Mouse (Mus musculus) liver, postnatal 0 days (tissue): ENCODE data around the gene Eif2b3. TPM values are rescaled to one million over a fixed set of nuclear protein-coding genes. Genes with fewer than 3 reads are reported as not detected.

Experiments used
- ATAC-seq: fragments of 200-750 bp; cut with Nextera tagmentation; 2 replicates; pipeline ENCODE4 v1.8.0; 2017; ENCODE audit warnings: mild to moderate bottlenecking, moderate library complexity
- DNase-seq: peaks from one replicate; pipeline ENCODE4 v3.0.0-alpha.2; 2016
- H3K27ac ChIP-seq: fragments of 300-500 bp; sonication (generic); 2 replicates; pipeline ENCODE4 v1.5.1; 2014; ENCODE audit warnings: antibody characterized with exemption, moderate library complexity, mild to moderate bottlenecking, low read depth
- H3K27me3 ChIP-seq: fragments of 300-500 bp; sonication (generic); 2 replicates; pipeline ENCODE4 v1.6.1; 2014; ENCODE audit warnings: low read length, control low read depth, mixed read lengths; ENCODE audit not compliant: insufficient read depth
- H3K36me3 ChIP-seq: fragments of 300-500 bp; sonication (generic); replicated peaks from 2 replicates; pipeline ENCODE4 v1.6.1; 2014; ENCODE audit warnings: mild to moderate bottlenecking, control low read depth, low read length, moderate library complexity, mixed read lengths; ENCODE audit not compliant: insufficient read depth
- H3K4me1 ChIP-seq: fragments of 300-500 bp; sonication (generic); 2 replicates; pipeline ENCODE4 v1.6.1; 2014; ENCODE audit warnings: antibody characterized with exemption, mild to moderate bottlenecking, control low read depth; ENCODE audit not compliant: insufficient read depth
- H3K4me2 ChIP-seq: fragments of 300-500 bp; sonication (generic); 2 replicates; pipeline ENCODE4 v1.6.1; 2014; ENCODE audit warnings: low read depth, mild to moderate bottlenecking, low read length, moderate library complexity, mixed read lengths
- H3K4me3 ChIP-seq: fragments of 300-500 bp; sonication (generic); 2 replicates; pipeline ENCODE4 v1.5.1; 2014; ENCODE audit warnings: low read depth, low read length
- H3K9ac ChIP-seq: fragments of 300-500 bp; sonication (generic); replicated peaks from 2 replicates; pipeline ENCODE4 v1.6.1; 2014; ENCODE audit warnings: mild to moderate bottlenecking, moderate library complexity
- H3K9me3 ChIP-seq: fragments of 300-500 bp; sonication (generic); 2 replicates; pipeline ENCODE4 v1.6.1; 2016; ENCODE audit warnings: mild to moderate bottlenecking, control low read depth, low read length, mixed read lengths
- CTCF ChIP-seq: sonication (generic); IDR thresholded peaks from 2 replicates; pipeline ENCODE4 v1.5.1; 2016; ENCODE audit warnings: antibody characterized with exemption, low read depth
- EP300 ChIP-seq: IDR thresholded peaks from 2 replicates; pipeline ENCODE4 v1.6.1; 2016; ENCODE audit warnings: antibody characterized with exemption, low read depth, mild to moderate bottlenecking
- WGBS: fragments of 180-500 bp; shearing (Covaris S2); extraction: QIAGEN DNeasy Blood & Tissue Kit; methylation state at CpG from one replicate; pipeline ENCODE4 v1.1.7; 2014; ENCODE audit not compliant: insufficient replicate concordance; 5-methylcytosine and 5-hydroxymethylcytosine counted together
- polyA plus RNA-seq: library from polyadenylated mRNA; unstranded; fragments of >200 nt; fragmentation: Nextera tagmentation; extraction: Ambion mirVana; gene quantifications from 2 replicates; pipeline ENCODE4 v1.2.1, GENCODE M21; 2015

Gene Eif2b3
- polyA plus RNA-seq, 1 experiment from 2014 or later, result 18.5 TPM

DNA sequence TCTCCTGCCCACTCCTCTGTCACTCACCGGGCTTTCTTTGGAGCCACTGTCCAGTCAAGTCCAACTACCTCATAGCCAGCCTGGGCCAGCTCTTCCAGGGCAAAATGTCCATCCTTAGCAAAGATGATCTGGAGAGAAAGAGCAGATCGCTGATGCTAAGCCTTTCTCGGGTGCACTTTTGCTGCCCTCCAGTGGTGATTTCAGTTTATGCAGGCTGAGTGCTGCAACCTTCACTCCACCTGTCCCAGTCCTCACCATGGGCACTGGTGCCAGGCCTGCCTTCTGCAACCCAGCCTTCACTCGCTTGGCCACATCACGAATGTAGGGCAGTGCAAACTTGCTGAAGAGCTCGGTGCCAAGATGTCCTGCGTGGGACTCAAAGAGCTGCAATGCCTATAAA lies 27.8 kb upstream of the Eif2b3 start:
- 10% methylated on average over 7 of the region's 7 CpGs for WGBS
- no peaks in the 10 kb centered on the region for H3K9me3 ChIP-seq
- H3K4me1 ChIP-seq, result peaks cover 25% of the 10 kb centered on the region
- H3K9ac ChIP-seq, result no peak overlapping the region
- ATAC-seq, result no peak
- no peak overlapping the region for H3K27ac ChIP-seq
- H3K27me3 ChIP-seq, result no peaks in the 10 kb centered on the region
- peak; percentile 87 for DNase-seq
- peak overlapping the region; percentile 76 for H3K4me2 ChIP-seq
- H3K36me3 ChIP-seq, result peaks cover 34% of the 10 kb centered on the region
- no peak for TF ChIP-seq EP300
- TF ChIP-seq CTCF, result peak; percentile 97
- 0 out of 2 replicates have a peak overlapping the region, but pooled peaks have one; percentile 99 for H3K4me3 ChIP-seq

DNA sequence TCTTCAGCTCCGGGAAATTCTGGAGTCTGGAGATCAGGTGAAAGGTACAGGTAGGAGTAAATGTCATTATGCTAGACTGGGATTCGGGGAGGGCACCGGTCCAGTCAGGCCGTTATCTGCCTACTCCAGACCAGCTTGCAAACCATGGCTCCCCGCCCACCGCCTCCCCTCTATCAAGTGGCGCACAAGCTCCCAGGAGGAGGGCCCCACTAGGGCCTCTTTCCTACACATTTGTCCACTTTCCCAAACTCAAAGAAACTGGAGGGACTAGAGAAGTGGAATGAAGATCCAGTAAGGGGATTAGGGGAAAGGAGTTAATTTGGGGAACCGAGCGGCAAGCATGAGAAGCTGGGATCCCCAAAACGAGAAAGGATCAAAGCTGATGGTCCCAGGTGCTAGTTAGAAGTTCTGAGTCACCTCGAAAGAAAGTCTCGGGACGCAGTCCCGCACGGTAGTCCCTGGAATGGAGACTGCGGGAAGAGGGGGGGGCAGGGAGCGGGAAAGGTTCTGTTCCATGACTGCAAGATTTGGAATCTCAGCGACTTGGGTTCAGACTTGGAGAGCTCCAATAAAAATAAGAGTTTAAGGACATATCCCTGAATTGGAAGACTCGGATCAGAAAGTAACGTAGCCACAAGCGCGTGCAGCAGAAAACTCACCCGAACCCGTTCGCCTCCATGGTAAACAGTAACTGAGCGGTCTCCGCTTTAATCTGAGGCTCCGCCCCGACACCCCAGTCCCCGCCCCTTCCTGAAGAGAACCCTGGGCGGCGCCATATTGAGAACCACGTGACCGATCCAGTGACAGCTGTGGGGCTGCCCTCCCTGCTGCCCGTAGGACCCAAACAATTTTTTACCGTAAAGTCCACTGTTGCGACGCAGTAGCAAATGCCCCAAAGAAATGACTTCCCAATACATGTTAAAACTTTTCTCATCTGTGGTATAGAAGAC lies 25.3 kb upstream of the Eif2b3 start, which contains the start of gene Urod:
Urod (minus strand) TSS at position 742 of the 950 bp plus-strand sequence.
- TF ChIP-seq CTCF (peak; percentile 12; the same call in 1 of the 2 replicates), EP300 (peak; percentile 91)
- Histone ChIP-seq H3K9ac (peak within 1 kb of the TSS; percentile 96), H3K9me3 (no peaks in the 10 kb centered on the region), H3K36me3 (peaks cover 41% of the 10 kb centered on the region), H3K27ac (peak within 1 kb of the TSS; percentile 91), H3K27me3 (no peaks in the 10 kb centered on the region), H3K4me1 (peaks cover 24% of the 10 kb centered on the region), H3K4me3 (peak within 1 kb of the TSS; percentile 99), H3K4me2 (peak within 1 kb of the TSS; percentile 98)
- ATAC-seq, result peak; percentile 92
- DNase-seq, result peak; percentile 96
- WGBS, result under 1% methylated on average over 38 of the region's 38 CpGs

DNA sequence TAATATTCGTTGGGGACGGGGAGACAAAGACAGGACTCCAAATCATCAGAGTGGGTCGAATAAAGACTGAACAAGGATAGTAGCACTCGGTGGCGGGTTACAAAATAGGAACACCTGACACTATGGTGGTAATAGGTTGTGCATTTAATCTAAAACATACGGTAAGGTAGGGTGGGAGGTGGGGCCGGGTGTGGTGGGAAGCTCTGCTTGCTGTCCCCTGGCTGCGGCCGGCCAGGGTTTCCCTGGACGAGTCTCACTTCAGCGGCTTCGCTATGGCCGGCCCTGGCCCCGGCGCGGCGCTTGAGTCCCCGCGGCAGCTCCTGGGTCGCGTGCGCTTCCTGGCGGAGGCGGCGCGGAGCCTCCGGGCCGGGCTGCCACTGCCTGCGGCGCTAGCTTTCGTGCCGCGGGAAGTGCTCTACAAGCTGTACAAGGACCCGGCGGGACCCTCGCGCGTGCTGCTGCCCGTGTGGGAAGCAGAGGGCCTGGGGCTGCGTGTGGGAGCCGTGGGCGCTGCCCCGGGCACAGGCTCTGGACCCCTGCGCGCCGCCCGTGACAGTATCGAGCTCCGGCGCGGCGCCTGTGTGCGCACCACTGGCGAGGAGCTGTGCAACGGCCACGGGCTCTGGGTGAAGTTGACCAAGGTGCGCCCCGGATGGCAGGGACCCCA lies 23.9 kb upstream of the Eif2b3 start, which contains the start of gene Hectd3:
Hectd3 (plus strand) TSS at position 187 of the 667 bp plus-strand sequence.
- peak within 1 kb of the TSS; percentile 91 for H3K27ac ChIP-seq
- WGBS, result under 1% methylated on average over 55 of the region's 58 CpGs
- TF ChIP-seq CTCF (no peak), EP300 (no peak)
- peak within 1 kb of the TSS; percentile 96 for H3K9ac ChIP-seq
- H3K27me3 ChIP-seq, result no peaks in the 10 kb centered on the region
- peak within 1 kb of the TSS; percentile 98 for H3K4me2 ChIP-seq
- peaks cover 41% of the 10 kb centered on the region for H3K36me3 ChIP-seq
- no peaks in the 10 kb centered on the region for H3K9me3 ChIP-seq
- DNase-seq (peak; percentile 80), ATAC-seq (peak; percentile 52)
- peaks cover 24% of the 10 kb centered on the region for H3K4me1 ChIP-seq
- H3K4me3 ChIP-seq, result peak within 1 kb of the TSS; percentile 99

DNA sequence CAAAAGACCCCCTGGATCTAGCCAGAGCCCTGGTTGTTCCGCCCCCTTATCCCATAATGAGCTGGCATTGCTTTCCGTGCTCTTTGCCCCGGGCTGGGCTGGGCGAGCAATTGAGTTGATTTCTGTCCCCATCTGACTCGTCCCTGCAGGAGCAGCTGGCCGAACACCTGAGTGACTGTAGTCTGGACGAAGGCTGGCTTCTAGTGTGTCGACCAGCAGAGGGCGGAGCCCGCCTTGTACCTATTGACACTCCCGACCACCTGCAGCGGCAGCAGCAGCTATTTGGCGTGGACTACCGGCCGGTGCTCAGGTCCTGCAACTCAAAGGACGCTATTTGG lies 23.4 kb upstream of the Eif2b3 start:
- Histone ChIP-seq H3K27ac (peak overlapping the region; percentile 91), H3K9me3 (no peaks in the 10 kb centered on the region), H3K4me2 (peak overlapping the region; percentile 98), H3K4me3 (peak overlapping the region; percentile 99), H3K9ac (peak overlapping the region; percentile 96), H3K4me1 (peaks cover 24% of the 10 kb centered on the region), H3K36me3 (peaks cover 41% of the 10 kb centered on the region), H3K27me3 (no peaks in the 10 kb centered on the region)
- WGBS, result under 1% methylated on average over 16 of the region's 16 CpGs
- TF ChIP-seq CTCF (peak; percentile 66), EP300 (no peak)
- peak; percentile 75 for DNase-seq
- peak; percentile 30 for ATAC-seq

DNA sequence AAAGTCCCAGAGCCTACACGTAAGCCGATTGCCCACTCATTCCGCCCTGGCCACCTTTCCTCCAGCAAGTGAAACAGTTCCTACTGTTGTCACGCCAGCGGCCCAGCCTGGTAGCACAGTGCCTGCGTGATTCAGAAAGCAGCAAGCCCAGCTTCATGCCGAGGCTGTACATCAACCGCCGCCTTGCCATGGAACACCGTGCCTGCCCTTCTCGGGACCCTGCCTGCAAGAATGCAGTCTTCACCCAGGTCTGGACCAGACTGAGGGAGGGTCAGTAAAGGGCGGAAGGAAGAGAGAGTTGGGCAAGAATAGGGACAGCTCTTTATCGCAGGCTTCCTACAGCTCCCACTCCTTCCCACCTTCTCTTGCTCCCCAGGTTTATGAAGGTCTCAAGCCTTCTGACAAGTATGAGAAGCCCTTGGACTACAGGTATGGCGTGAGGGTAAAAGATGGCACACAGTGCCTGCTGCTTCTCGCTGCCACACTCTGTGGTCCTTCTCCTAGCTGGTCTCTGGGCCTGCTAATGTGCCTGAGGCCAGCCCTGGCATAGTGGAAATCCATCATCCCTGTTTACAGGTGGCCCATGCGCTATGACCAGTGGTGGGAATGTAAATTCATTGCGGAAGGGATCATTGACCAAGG lies 19.6 kb upstream of the Eif2b3 start:
- peaks cover 44% of the 10 kb centered on the region for H3K36me3 ChIP-seq

More for the DNA sequence above, 19.6 kb upstream of the Eif2b3 start:
- whole genome bisulfite sequencing, result 93% methylated on average over 17 of the region's 17 CpGs
- Histone ChIP-seq H3K27me3 (no peaks in the 10 kb centered on the region), H3K27ac (no peak overlapping the region), H3K9me3 (no peaks in the 10 kb centered on the region), H3K4me2 (no peak overlapping the region), H3K9ac (no peak overlapping the region), H3K4me3 (no peak overlapping the region), H3K4me1 (peaks cover 14% of the 10 kb centered on the region)
- DNase-seq (no peak), ATAC-seq (no peak)
- TF ChIP-seq EP300 (no peak), CTCF (no peak)
